Mouse (Mus musculus) bone marrow, adult 2 months (tissue): ENCODE data around the gene Atxn3.

Experiments used
- CTCF ChIP-seq: fragments of 200-500 bp; IDR thresholded peaks from 2 replicates; pipeline ENCODE4 v1.5.1; 2011; ENCODE audit warnings: low read length, control low read depth; ENCODE audit not compliant: control insufficient read depth, insufficient read depth
- POLR2A ChIP-seq: fragments of 200-500 bp; IDR thresholded peaks from 2 replicates; pipeline ENCODE4 v1.6.1; 2011; ENCODE audit warnings: low read depth, mild to moderate bottlenecking, control low read depth, low read length, borderline replicate concordance; ENCODE audit not compliant: control insufficient read depth

DNA sequence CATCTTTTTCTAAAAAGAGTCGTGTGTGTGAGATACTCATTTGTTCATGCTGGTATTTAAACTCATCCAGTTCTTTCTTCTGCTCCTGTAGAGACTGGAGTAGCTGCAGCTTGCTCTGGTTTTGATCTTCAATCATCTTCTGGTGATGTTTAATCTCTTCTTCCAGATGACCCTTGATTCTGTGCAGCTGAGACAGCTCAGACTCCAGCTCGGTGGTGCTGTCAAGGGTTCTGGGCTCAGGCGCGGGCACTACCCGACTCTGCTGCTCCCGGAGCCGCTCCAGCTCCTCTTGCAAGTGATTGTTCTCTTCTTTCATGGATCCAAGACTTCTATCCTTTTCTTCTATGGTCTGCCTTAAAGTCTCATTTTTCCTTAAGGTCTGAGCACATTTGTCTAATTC lies 73.1 kb downstream of the Atxn3 start:
- TF ChIP-seq CTCF (no peak), POLR2A (no peak)
